Mouse (Mus musculus): ENCODE measurements around the gene Lmtk3.

Lmtk3 gene

GRCm38 (mm10) chr7:45783511-45784091 is at the start of gene Lmtk3:
Gene Lmtk3, plus strand, starts transcription at chr7:45783738.
- no peak for DNase-seq (ENCODE audit: low read depth)

- DNase-seq (ENCODE audit: low read depth) = peak; percentile 89
Measured at GRCm38 (mm10) chr7:45739162-45739763, 44.3 kb upstream of the Lmtk3 start.

GRCm38 (mm10) chr7:45739820-45740219 is 43.7 kb upstream of the Lmtk3 start:
- DNase-seq (ENCODE audit: low read depth) = no peak

- DNase-seq (ENCODE audit: low read depth) = peak; percentile 38
Measured at GRCm38 (mm10) chr7:45741308-45741707, 42.2 kb upstream of the Lmtk3 start.

- DNase-seq (ENCODE audit: low read depth) = peak; percentile 81
Measured at GRCm38 (mm10) chr7:45741777-45742176, 41.8 kb upstream of the Lmtk3 start.

GRCm38 (mm10) chr7:45742338-45742737 is 41.2 kb upstream of the Lmtk3 start:
- DNase-seq (ENCODE audit: low read depth) = peak; percentile 91

- DNase-seq (ENCODE audit: low read depth) = peak; percentile 86
Measured at GRCm38 (mm10) chr7:45744387-45744786, 39.2 kb upstream of the Lmtk3 start.

- DNase-seq (ENCODE audit: low read depth) = no peak
Measured at GRCm38 (mm10) chr7:45746518-45746917, 37.0 kb upstream of the Lmtk3 start.

- no peak for DNase-seq (ENCODE audit: low read depth)
Measured at GRCm38 (mm10) chr7:45747450-45747849, 36.1 kb upstream of the Lmtk3 start.

- no peak for DNase-seq (ENCODE audit: low read depth)
Measured at GRCm38 (mm10) chr7:45748110-45748509, 35.4 kb upstream of the Lmtk3 start.

GRCm38 (mm10) chr7:45749401-45749800 is 34.1 kb upstream of the Lmtk3 start:
- no peak for DNase-seq (ENCODE audit: low read depth)

GRCm38 (mm10) chr7:45750162-45750561 is 33.4 kb upstream of the Lmtk3 start:
- DNase-seq (ENCODE audit: low read depth) = no peak

GRCm38 (mm10) chr7:45755703-45756102 is 27.8 kb upstream of the Lmtk3 start:
- no peak for DNase-seq (ENCODE audit: low read depth)

- no peak for DNase-seq (ENCODE audit: low read depth)
Measured at GRCm38 (mm10) chr7:45759400-45759799, 24.1 kb upstream of the Lmtk3 start.

GRCm38 (mm10) chr7:45760151-45760550 is 23.4 kb upstream of the Lmtk3 start:
- DNase-seq (ENCODE audit: low read depth) = no peak

- no peak for DNase-seq (ENCODE audit: low read depth)
Measured at GRCm38 (mm10) chr7:45765995-45766394, 17.5 kb upstream of the Lmtk3 start.

GRCm38 (mm10) chr7:45766764-45767163 is 16.8 kb upstream of the Lmtk3 start:
- no peak for DNase-seq (ENCODE audit: low read depth)

GRCm38 (mm10) chr7:45767500-45767899 is 16.0 kb upstream of the Lmtk3 start:
- no peak for DNase-seq (ENCODE audit: low read depth)

GRCm38 (mm10) chr7:45770427-45771082 is 13.0 kb upstream of the Lmtk3 start:
- no peak for DNase-seq (ENCODE audit: low read depth)

GRCm38 (mm10) chr7:45771101-45771500 is 12.4 kb upstream of the Lmtk3 start:
- DNase-seq (ENCODE audit: low read depth) = peak; percentile 40

- no peak for DNase-seq (ENCODE audit: low read depth)
Measured at GRCm38 (mm10) chr7:45775237-45775636, 8.3 kb upstream of the Lmtk3 start.

- no peak for DNase-seq (ENCODE audit: low read depth)
Measured at GRCm38 (mm10) chr7:45779081-45779641, 4.4 kb upstream of the Lmtk3 start.

- DNase-seq (ENCODE audit: low read depth) = no peak
Measured at GRCm38 (mm10) chr7:45782271-45782670, 1.3 kb upstream of the Lmtk3 start.
